Mouse (Mus musculus) urinary bladder, postnatal 14 days (tissue): ENCODE results near the gene Spink2.
"Not testable (repeated sequence)": the region's sequence is repeated elsewhere in the genome, so short reads cannot be mapped to it uniquely, and the experiment has no call there.

Source experiments
- DNase-seq: peaks from one replicate; pipeline ENCODE4 v3.0.0; 2021; ENCODE audit warnings: low spot score

Gene Spink2

GRCm38 (mm10) chr5:77211236-77211635, at the start of gene Spink2:
TSS of gene Spink2 (minus strand) at chr5:77211471.
- DNase-seq, result peak; percentile 59

- no peak for DNase-seq
Observed at GRCm38 (mm10) chr5:77260141-77260540, 48.9 kb upstream of the Spink2 start.

- DNase-seq, result no peak
Observed at GRCm38 (mm10) chr5:77259315-77259714, 48.0 kb upstream of the Spink2 start.

- DNase-seq, result no peak
Observed at GRCm38 (mm10) chr5:77257603-77258002, 46.3 kb upstream of the Spink2 start.

GRCm38 (mm10) chr5:77254402-77254801, 43.1 kb upstream of the Spink2 start:
- DNase-seq, result no peak

- no peak for DNase-seq
Observed at GRCm38 (mm10) chr5:77253154-77253553, 41.9 kb upstream of the Spink2 start.

- no peak for DNase-seq
Observed at GRCm38 (mm10) chr5:77252115-77252827, 41.0 kb upstream of the Spink2 start.

- no peak for DNase-seq
Observed at GRCm38 (mm10) chr5:77251656-77252055, 40.4 kb upstream of the Spink2 start.

- no peak for DNase-seq
Observed at GRCm38 (mm10) chr5:77250083-77250482, 38.8 kb upstream of the Spink2 start.

GRCm38 (mm10) chr5:77245787-77246671, 34.8 kb upstream of the Spink2 start:
- peak; percentile 10 for DNase-seq

- DNase-seq, result no peak
Observed at GRCm38 (mm10) chr5:77245463-77245786, 34.2 kb upstream of the Spink2 start.

GRCm38 (mm10) chr5:77244331-77244987, 33.2 kb upstream of the Spink2 start:
- no peak for DNase-seq

- DNase-seq, result no peak
Observed at GRCm38 (mm10) chr5:77237104-77237503, 25.8 kb upstream of the Spink2 start.

- DNase-seq, result no peak
Observed at GRCm38 (mm10) chr5:77234921-77235320, 23.6 kb upstream of the Spink2 start.

GRCm38 (mm10) chr5:77231863-77232262, 20.6 kb upstream of the Spink2 start:
- DNase-seq, result not testable (repeated sequence)

- DNase-seq, result no peak
Observed at GRCm38 (mm10) chr5:77228986-77229385, 17.7 kb upstream of the Spink2 start.

GRCm38 (mm10) chr5:77223043-77223975, 12.0 kb upstream of the Spink2 start:
- no peak for DNase-seq

- no peak for DNase-seq
Observed at GRCm38 (mm10) chr5:77217724-77218123, 6.5 kb upstream of the Spink2 start.

- peak; percentile 80 for DNase-seq
Observed at GRCm38 (mm10) chr5:77217211-77217610, 5.9 kb upstream of the Spink2 start.

GRCm38 (mm10) chr5:77206134-77206533, 5.1 kb downstream of the Spink2 start:
- no peak for DNase-seq

- DNase-seq, result no peak
Observed at GRCm38 (mm10) chr5:77202238-77202637, 9.0 kb downstream of the Spink2 start.

- DNase-seq, result no peak
Observed at GRCm38 (mm10) chr5:77200695-77201094, 10.6 kb downstream of the Spink2 start.
